Mouse (Mus musculus) neural tube, embryonic 15.5 days (tissue): ENCODE data around the gene Sipa1l2. TPM values are rescaled to one million over a fixed set of nuclear protein-coding genes. Genes with fewer than 3 reads are reported as not detected.

Source experiments
- ATAC-seq: fragments of 200-750 bp; cut with Nextera tagmentation; 2 replicates; pipeline ENCODE4 v1.8.0; 2017; ENCODE audit warnings: mild to moderate bottlenecking, moderate TSS enrichment, moderate library complexity; ENCODE audit not compliant: low FRiP score
- H3K27ac ChIP-seq: fragments of 300-500 bp; sonication (generic); replicated peaks from 2 replicates; pipeline ENCODE4 v1.5.1; 2015; ENCODE audit warnings: mild to moderate bottlenecking, inconsistent platforms
- H3K27me3 ChIP-seq: fragments of 300-500 bp; sonication (generic); replicated peaks from 2 replicates; pipeline ENCODE4 v1.6.1; 2015; ENCODE audit warnings: inconsistent platforms
- H3K36me3 ChIP-seq: fragments of 300-500 bp; sonication (generic); 2 replicates; pipeline ENCODE4 v1.6.1; 2015; ENCODE audit warnings: inconsistent platforms
- H3K4me1 ChIP-seq: fragments of 300-500 bp; sonication (generic); 2 replicates; pipeline ENCODE4 v1.6.1; 2015; ENCODE audit warnings: inconsistent platforms
- H3K4me2 ChIP-seq: fragments of 300-500 bp; sonication (generic); 2 replicates; pipeline ENCODE4 v1.6.1; 2015; ENCODE audit warnings: inconsistent platforms, mild to moderate bottlenecking, moderate library complexity
- H3K4me3 ChIP-seq: fragments of 300-500 bp; sonication (generic); replicated peaks from 2 replicates; pipeline ENCODE4 v1.5.1; 2015; ENCODE audit warnings: mild to moderate bottlenecking, inconsistent platforms
- H3K9ac ChIP-seq: fragments of 300-500 bp; sonication (generic); replicated peaks from 2 replicates; pipeline ENCODE4 v1.6.1; 2015; ENCODE audit warnings: mild to moderate bottlenecking, inconsistent platforms
- H3K9me3 ChIP-seq: fragments of 300-500 bp; sonication (generic); replicated peaks from 2 replicates; pipeline ENCODE4 v1.6.1; 2016; ENCODE audit warnings: inconsistent platforms
- WGBS: fragments of 180-500 bp; shearing (Covaris S2); methylation state at CpG from one replicate; pipeline ENCODE4 v1.1.7; 2015; ENCODE audit warnings: mixed read lengths; 5-methylcytosine and 5-hydroxymethylcytosine counted together
- polyA plus RNA-seq: library from polyadenylated mRNA; unstranded; fragments of >200 nt; fragmentation: Nextera tagmentation; extraction: Ambion mirVana; gene quantifications from 2 replicates; pipeline ENCODE4 v1.2.1, GENCODE M21; 2015

Gene Sipa1l2
- polyA plus RNA-seq, 1 experiment from 2014 or later: 16.3 TPM

- Histone ChIP-seq H3K9ac (no peak overlapping the region), H3K4me1 (no peaks in the 10 kb centered on the region), H3K27me3 (no peaks in the 10 kb centered on the region), H3K36me3 (peaks cover 35% of the 10 kb centered on the region), H3K4me2 (no peak overlapping the region), H3K9me3 (no peaks in the 10 kb centered on the region), H3K4me3 (no peak overlapping the region), H3K27ac (no peak overlapping the region)
- no peak for ATAC-seq
- 91% methylated on average over 16 of the region's 16 CpGs for WGBS
Measured at GRCm38 (mm10) chr8:125444457-125445224, 125.0 kb downstream of the Sipa1l2 start.

GRCm38 (mm10) chr8:125435320-125436100 is 134.1 kb downstream of the Sipa1l2 start:
- no peak for ATAC-seq
- H3K27me3 ChIP-seq: no peaks in the 10 kb centered on the region
- WGBS: 74% methylated on average over 7 of the region's 7 CpGs
- H3K36me3 ChIP-seq: peaks cover 34% of the 10 kb centered on the region
- no peak overlapping the region for H3K9ac ChIP-seq
- peaks cover 12% of the 10 kb centered on the region for H3K4me1 ChIP-seq
- H3K4me2 ChIP-seq: no peak overlapping the region
- H3K27ac ChIP-seq: no peak overlapping the region
- H3K9me3 ChIP-seq: no peaks in the 10 kb centered on the region
- no peak overlapping the region for H3K4me3 ChIP-seq

DNA sequence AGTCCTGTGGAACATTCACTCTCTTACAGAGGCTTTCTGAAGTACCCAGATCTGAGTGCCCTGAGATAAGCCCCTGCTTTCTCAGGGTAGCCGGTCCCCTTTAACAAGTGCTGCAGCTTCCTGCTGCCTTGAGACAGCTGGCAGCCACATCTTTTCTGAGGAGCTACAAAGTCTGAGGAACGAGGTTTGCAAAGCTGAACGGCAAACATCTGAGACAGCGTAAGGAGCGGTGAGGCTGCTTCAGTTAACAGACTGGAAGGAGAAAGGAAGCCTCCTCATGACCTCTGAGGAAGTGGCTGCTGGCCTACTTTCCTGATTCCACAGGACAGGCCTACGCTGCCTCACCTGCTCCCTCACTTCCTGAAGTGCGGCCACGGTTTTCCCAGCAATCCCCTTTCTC is 135.5 kb downstream of the Sipa1l2 start:
- Histone ChIP-seq H3K27me3 (no peaks in the 10 kb centered on the region), H3K36me3 (peaks cover 32% of the 10 kb centered on the region; the same call in 1 of the 2 replicates), H3K9me3 (no peaks in the 10 kb centered on the region), H3K27ac (no peak overlapping the region), H3K4me2 (no peak overlapping the region), H3K9ac (no peak overlapping the region), H3K4me3 (no peak overlapping the region), H3K4me1 (peaks cover 12% of the 10 kb centered on the region)
- 65% methylated on average over 8 of the region's 8 CpGs for WGBS
- no peak for ATAC-seq

DNA sequence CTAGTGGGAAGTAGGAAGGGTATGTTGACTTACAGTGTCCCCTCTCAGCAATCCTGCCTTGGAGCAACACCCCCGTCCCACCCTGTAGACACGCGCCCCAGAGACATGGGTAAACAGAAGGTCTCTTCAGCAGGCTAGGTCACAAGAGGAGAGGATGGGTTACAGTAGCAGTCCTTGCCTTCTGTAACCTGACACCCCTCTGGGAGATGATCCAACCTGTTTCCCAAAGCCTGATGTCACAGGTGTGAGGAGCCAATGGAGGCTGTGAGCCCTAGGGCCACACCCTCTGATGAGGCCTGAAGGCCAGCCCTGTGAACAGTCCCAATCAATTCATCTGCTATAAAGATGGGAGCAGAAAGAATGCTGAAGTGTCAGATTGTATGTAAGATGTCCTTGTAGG is 138.3 kb downstream of the Sipa1l2 start:
- H3K4me1 ChIP-seq: peaks cover 17% of the 10 kb centered on the region
- H3K9me3 ChIP-seq: no peaks in the 10 kb centered on the region
- no peak overlapping the region for H3K27ac ChIP-seq
- 72% methylated on average over 3 of the region's 3 CpGs for WGBS
- no peak overlapping the region for H3K4me3 ChIP-seq
- no peak overlapping the region for H3K9ac ChIP-seq
- no peaks in the 10 kb centered on the region for H3K27me3 ChIP-seq
- no peak overlapping the region for H3K4me2 ChIP-seq
- H3K36me3 ChIP-seq: peaks cover 18% of the 10 kb centered on the region; the same call in 1 of the 2 replicates
- ATAC-seq: no peak

GRCm38 (mm10) chr8:125430796-125431195 is 138.8 kb downstream of the Sipa1l2 start:
- H3K4me2 ChIP-seq: no peak overlapping the region
- no peak overlapping the region for H3K27ac ChIP-seq
- no peak for ATAC-seq
- no peak overlapping the region for H3K9ac ChIP-seq
- H3K36me3 ChIP-seq: peaks cover 18% of the 10 kb centered on the region; the same call in 1 of the 2 replicates
- WGBS: 95% methylated on average over 5 of the region's 5 CpGs
- no peaks in the 10 kb centered on the region for H3K27me3 ChIP-seq
- peaks cover 17% of the 10 kb centered on the region for H3K4me1 ChIP-seq
- no peak overlapping the region for H3K4me3 ChIP-seq
- no peaks in the 10 kb centered on the region for H3K9me3 ChIP-seq

DNA sequence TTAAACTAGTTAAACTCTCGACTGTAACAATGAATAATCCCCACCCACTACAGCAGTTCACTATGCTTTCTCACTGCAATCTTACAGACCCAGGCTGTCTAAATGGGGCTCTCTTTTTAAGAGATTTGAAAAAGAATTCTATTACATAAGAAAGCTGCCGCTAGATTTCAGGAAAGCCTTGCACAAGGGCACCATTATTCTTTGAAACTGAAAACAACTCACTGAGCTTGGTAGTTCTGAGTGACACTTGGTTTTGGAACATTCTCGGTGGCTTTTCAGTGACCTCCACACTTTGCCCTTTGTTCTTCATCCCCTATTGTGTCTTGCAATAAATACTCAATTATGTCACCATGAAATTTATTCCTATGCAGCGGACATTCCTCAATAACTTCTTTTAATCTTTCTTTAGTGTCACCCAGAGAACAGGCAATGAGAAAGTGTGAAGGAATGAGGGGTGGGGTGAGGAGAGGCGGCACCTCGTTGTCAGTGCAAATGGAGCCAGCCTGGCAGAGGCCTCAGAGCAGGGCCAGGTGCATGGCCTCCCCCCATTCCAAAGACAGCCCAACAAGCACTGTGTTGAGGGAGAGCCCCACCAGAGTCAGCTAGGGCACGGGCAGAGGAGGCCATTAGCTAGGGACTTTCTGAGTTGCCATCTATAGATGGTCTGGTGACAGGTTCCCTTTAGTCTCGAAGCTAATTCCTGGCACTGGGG is 140.5 kb downstream of the Sipa1l2 start:
- H3K27ac ChIP-seq: no peak overlapping the region
- peaks cover 18% of the 10 kb centered on the region; the same call in 1 of the 2 replicates for H3K36me3 ChIP-seq
- no peak overlapping the region for H3K4me2 ChIP-seq
- H3K27me3 ChIP-seq: no peaks in the 10 kb centered on the region
- 25% methylated on average over 8 of the region's 8 CpGs for WGBS
- H3K4me3 ChIP-seq: no peak overlapping the region
- H3K4me1 ChIP-seq: peaks cover 10% of the 10 kb centered on the region
- no peaks in the 10 kb centered on the region for H3K9me3 ChIP-seq
- no peak overlapping the region for H3K9ac ChIP-seq
- no peak for ATAC-seq

DNA sequence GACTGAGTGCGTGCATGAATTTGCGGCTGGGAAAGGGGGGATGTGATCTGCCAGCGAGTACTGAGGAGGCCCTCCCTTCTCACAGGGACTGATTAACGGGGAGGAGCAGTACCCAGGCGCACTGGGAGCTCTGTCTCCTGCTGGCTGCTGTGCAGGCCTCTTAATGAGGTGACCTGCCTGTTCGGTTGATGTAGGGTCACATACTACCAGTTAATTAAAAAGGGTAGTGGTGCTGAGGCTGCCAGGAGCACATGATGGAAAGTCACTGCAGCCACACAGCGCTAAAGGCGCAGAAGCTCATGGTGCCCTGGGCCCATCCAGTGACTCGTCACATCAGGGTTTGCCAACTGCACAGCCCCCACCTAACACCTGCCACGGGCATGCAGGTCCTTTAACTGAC is 145.7 kb downstream of the Sipa1l2 start:
- no peak overlapping the region for H3K27ac ChIP-seq
- no peak overlapping the region for H3K9ac ChIP-seq
- ATAC-seq: peak; percentile 46; the same call in 1 of the 2 replicates
- no peak overlapping the region for H3K4me3 ChIP-seq
- H3K36me3 ChIP-seq: peaks cover 16% of the 10 kb centered on the region; the same call in 1 of the 2 replicates
- WGBS: 37% methylated on average over 10 of the region's 10 CpGs
- no peaks in the 10 kb centered on the region for H3K27me3 ChIP-seq
- peaks cover 18% of the 10 kb centered on the region for H3K4me1 ChIP-seq
- H3K9me3 ChIP-seq: no peaks in the 10 kb centered on the region
- no peak overlapping the region for H3K4me2 ChIP-seq

DNA sequence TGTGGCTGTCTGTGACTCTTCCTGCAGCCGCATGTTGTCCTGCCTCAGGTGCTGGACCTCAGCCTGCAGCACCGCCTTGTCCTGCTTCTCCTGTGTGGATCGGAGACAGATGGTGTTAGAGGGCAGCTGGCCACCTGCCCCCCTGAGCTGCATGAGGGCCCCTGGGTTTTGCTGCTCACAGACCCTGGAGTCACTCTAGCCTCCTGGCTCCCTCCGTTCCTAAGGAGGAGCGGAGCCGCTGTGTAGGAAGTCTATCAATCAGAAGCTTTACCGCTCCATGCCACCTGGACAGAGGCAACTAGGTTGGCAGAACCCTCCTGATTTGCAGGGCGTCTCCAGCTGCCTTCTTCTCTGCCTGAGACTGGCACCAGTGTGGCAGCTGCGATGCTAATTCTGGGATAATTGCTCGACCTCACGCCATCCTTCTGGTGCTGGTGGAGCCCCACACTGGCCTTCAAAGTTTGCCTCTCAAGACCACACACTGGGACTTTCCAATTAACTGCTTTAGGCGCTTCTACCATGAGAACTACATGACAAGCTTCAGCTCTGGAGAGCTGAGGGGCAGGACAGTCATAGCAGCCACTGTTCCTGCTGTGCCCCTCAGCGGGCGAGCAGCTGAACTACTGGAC is 150.3 kb downstream of the Sipa1l2 start:
- ATAC-seq: no peak; the same call in 1 of the 2 replicates
- peaks cover 24% of the 10 kb centered on the region; the same call in 1 of the 2 replicates for H3K36me3 ChIP-seq

DNA sequence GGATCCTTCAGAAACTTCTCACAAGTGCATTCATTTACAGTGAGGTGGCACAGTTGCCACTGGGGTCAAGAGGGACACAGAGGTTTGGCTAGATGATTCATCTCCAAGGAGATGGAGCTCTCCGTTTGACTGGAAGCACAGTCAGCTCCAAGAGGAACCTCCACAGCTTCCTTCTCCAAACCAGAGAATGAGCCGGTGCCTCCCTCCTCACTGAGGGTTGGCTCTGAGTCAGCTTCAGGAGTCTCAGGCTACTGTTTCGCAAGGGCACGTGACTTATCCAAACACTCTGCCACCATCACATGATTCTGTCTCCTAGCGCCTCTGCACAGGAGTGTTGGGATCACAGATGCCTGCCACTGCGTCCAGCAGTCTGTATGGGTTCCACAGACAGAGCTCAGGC is 153.5 kb downstream of the Sipa1l2 start:
- H3K9ac ChIP-seq: no peak overlapping the region
- no peak for ATAC-seq
- 81% methylated on average over 6 of the region's 6 CpGs for WGBS

More for the DNA sequence above, 150.3 kb downstream of the Sipa1l2 start:
- WGBS: 69% methylated on average over 14 of the region's 14 CpGs
- no peak overlapping the region for H3K27ac ChIP-seq
- no peak overlapping the region for H3K4me2 ChIP-seq
- H3K9ac ChIP-seq: no peak overlapping the region
- H3K9me3 ChIP-seq: no peaks in the 10 kb centered on the region
- H3K4me3 ChIP-seq: no peak overlapping the region
- H3K4me1 ChIP-seq: peaks cover 10% of the 10 kb centered on the region
- no peaks in the 10 kb centered on the region for H3K27me3 ChIP-seq

DNA sequence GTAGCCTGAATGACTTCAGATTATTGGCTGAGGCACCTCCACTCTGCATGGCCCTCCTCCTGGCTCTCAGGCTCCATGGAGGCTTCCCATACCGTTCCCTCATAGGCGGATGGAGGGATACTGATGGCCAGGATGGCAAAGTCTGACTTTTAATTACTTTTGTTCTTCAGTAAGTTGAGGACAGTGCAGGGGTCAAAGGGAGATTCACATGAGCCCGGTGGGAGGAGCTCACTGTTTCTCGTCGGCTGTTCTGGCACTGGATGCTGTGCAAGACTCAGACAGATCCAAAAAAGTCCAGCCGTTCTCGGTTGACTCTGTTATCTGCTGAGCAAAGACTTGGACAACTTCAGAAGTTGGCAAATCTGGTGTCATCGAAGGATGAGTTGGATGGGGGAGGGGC is 155.0 kb downstream of the Sipa1l2 start:
- Histone ChIP-seq H3K27ac (no peak overlapping the region), H3K9ac (no peak overlapping the region), H3K27me3 (no peaks in the 10 kb centered on the region), H3K36me3 (peaks cover 9% of the 10 kb centered on the region; the same call in 1 of the 2 replicates), H3K4me1 (peaks cover 5% of the 10 kb centered on the region; the same call in 1 of the 2 replicates), H3K4me3 (no peak overlapping the region), H3K9me3 (no peaks in the 10 kb centered on the region), H3K4me2 (no peak overlapping the region)
- no peak for ATAC-seq
- WGBS: 89% methylated on average over 8 of the region's 8 CpGs

More for the DNA sequence above, 153.5 kb downstream of the Sipa1l2 start:
- no peak overlapping the region for H3K27ac ChIP-seq
- H3K36me3 ChIP-seq: peaks cover 16% of the 10 kb centered on the region; the same call in 1 of the 2 replicates
- H3K4me1 ChIP-seq: peaks cover 5% of the 10 kb centered on the region; the same call in 1 of the 2 replicates
- no peak overlapping the region for H3K4me3 ChIP-seq
- no peak overlapping the region for H3K4me2 ChIP-seq
- H3K27me3 ChIP-seq: no peaks in the 10 kb centered on the region
- no peaks in the 10 kb centered on the region for H3K9me3 ChIP-seq
